Mouse (Mus musculus) ES-E14 (cell line): ENCODE results near the gene Il22ra1. TPM values are rescaled to one million over a fixed set of nuclear protein-coding genes. Genes with fewer than 3 reads are reported as not detected.

Experiments
- DNase-seq: peaks from one replicate; pipeline ENCODE4 v3.0.0-alpha.2; 2013; ENCODE audit warnings: low read depth, low spot score
- H3K27ac ChIP-seq: 2 replicates; pipeline ENCODE4 v1.5.1; 2012; ENCODE audit warnings: low read depth, mild to moderate bottlenecking, low read length, moderate library complexity, mixed read lengths; ENCODE audit not compliant: poor library complexity, insufficient read depth, severe bottlenecking
- H3K36me3 ChIP-seq: 2 replicates; pipeline ENCODE4 v1.6.1; 2012; ENCODE audit warnings: mild to moderate bottlenecking, low read length, moderate library complexity, mixed read lengths; ENCODE audit not compliant: control insufficient read depth, poor library complexity, insufficient read depth, severe bottlenecking
- H3K4me1 ChIP-seq, 2 experiments: fragments of 150-350 bp in 1 of 2; sonication (generic) in 1 of 2; 2 replicates each; pipeline ENCODE4 v1.6.1; 2012; ENCODE audit warnings: low read length in 2 of 2, mild to moderate bottlenecking in 1 of 2, mixed read lengths in 1 of 2; ENCODE audit not compliant: control insufficient read depth in 2 of 2, insufficient read depth in 2 of 2, poor library complexity in 1 of 2
- H3K4me3 ChIP-seq, 2 experiments: fragments of 150-350 bp in 1 of 2; sonication (generic) in 1 of 2; 2 replicates each; pipeline ENCODE4 v1.5.1; 2012; ENCODE audit warnings: low read length in 2 of 2, low read depth in 1 of 2, mild to moderate bottlenecking in 1 of 2, mixed read lengths in 1 of 2; ENCODE audit not compliant: insufficient read depth in 1 of 2, poor library complexity in 1 of 2, severe bottlenecking in 1 of 2
- H3K9ac ChIP-seq: 2 replicates; pipeline ENCODE4 v1.6.1; 2012; ENCODE audit warnings: low read depth, mild to moderate bottlenecking, low read length, mixed read lengths; ENCODE audit not compliant: poor library complexity, insufficient read depth, severe bottlenecking
- H3K9me3 ChIP-seq: fragments of 150-350 bp; sonication (generic); 2 replicates; pipeline ENCODE4 v1.6.1; 2012; ENCODE audit warnings: low read depth, mild to moderate bottlenecking, low read length; ENCODE audit not compliant: control insufficient read depth, insufficient read depth
- CHD2 ChIP-seq: IDR thresholded peaks from 2 replicates; pipeline ENCODE4 v1.6.1; 2014; ENCODE audit warnings: mild to moderate bottlenecking, low read depth, low read length, inconsistent platforms
- HCFC1 ChIP-seq: IDR thresholded peaks from 2 replicates; pipeline ENCODE4 v1.6.1; 2012; ENCODE audit warnings: low read length, inconsistent platforms, borderline replicate concordance; ENCODE audit not compliant: insufficient read depth
- MAFK ChIP-seq: IDR thresholded peaks from 2 replicates; pipeline ENCODE4 v1.6.1; 2014; ENCODE audit warnings: mild to moderate bottlenecking, low read depth, low read length, inconsistent platforms; ENCODE audit not compliant: insufficient read depth
- ZC3H11A ChIP-seq: IDR thresholded peaks from 2 replicates; pipeline ENCODE4 v1.6.1; 2012; ENCODE audit warnings: low read depth, mild to moderate bottlenecking, inconsistent platforms, low read length, borderline replicate concordance
- ZNF384 ChIP-seq: IDR thresholded peaks from 2 replicates; pipeline ENCODE4 v1.6.1; 2012; ENCODE audit warnings: low read depth, low read length, inconsistent platforms
- in situ Hi-C, 2 experiments: fragments of 600-800 bp; cut with MboI; formaldehyde crosslinking; loops; one replicate each; pipeline ENCODE4 v1.15.1; 2025; ENCODE audit warnings: low sequenced_read_pairs in 2 of 2, inconsistent platforms in 1 of 2; ENCODE audit not compliant: unreplicated experiment in 2 of 2
- total RNA-seq: library from RNA; depleted of rRNA; stranded (reverse); fragments of 300-350 nt; gene quantifications from 2 replicates; pipeline ENCODE4 v1.2.3, GENCODE M21; 2012

Gene Il22ra1
- total RNA-seq, 1 experiment = 0.36 TPM

DNA sequence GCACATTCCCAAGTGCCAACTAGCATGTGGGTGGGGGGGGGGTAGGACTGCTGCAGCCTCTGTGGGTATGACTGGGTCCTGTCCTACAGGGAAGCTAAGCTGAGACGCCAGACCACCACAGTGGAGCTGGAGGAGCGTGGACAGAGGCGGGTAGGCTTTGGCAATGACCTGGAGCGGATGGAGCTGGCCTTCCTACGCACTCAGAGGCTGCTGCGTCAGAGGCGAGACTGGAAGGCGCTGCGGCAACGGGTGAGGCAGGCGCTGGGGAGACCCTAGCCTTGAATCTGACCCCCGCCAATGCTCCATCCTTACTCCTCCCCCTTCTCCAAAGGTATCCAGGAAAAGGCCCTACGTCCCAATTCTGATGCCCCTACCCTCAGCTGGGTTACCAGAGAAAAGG lies 36.7 kb downstream of the Il22ra1 start:
- no peak for DNase-seq
- Histone ChIP-seq H3K9me3 (no peaks in the 10 kb centered on the region), H3K4me1 (peaks cover 12% of the 10 kb centered on the region in 2 experiments; a peak in 3 of 4 replicates), H3K9ac (no peak overlapping the region), H3K27ac (no peak overlapping the region), H3K36me3 (no peaks in the 10 kb centered on the region), H3K4me3 (no peak overlapping the region)
- in situ Hi-C loops = no loop called here
- TF ChIP-seq ZNF384 (no peak), ZC3H11A (no peak), MAFK (no peak), HCFC1 (no peak), CHD2 (no peak)

DNA sequence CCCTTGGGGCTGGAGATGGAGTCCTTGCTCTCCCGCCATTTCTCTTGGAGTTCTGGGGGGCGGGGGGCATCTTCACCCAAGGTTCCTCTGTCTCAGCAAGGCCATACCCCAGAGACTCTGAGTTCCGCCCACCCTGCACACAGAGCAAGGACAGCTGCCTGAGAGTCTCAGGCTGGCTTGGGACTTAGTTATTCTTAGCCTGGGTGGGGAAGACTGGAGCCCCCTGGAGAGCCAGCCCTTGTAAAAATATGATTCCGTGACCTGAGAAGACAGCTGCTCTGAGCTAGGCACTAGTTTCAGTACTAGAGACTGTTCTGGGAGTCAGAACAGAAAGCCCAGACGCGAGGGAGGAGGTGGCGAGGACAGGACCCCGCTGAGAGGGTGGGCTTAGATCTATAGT lies 37.7 kb downstream of the Il22ra1 start:
- no peaks in the 10 kb centered on the region for H3K9me3 ChIP-seq
- H3K27ac ChIP-seq = no peak overlapping the region
- H3K4me1 ChIP-seq = peaks cover 12 to 15% of the 10 kb centered on the region in 2 experiments; a peak in 3 of 4 replicates
- H3K4me3 ChIP-seq = no peak overlapping the region
- H3K9ac ChIP-seq = no peak overlapping the region
- H3K36me3 ChIP-seq = no peaks in the 10 kb centered on the region
- in situ Hi-C loops = no loop called here
- TF ChIP-seq ZNF384 (no peak), CHD2 (no peak), MAFK (no peak), ZC3H11A (no peak)
- no peak for DNase-seq

- Histone ChIP-seq H3K36me3 (no peaks in the 10 kb centered on the region), H3K9ac (no peak overlapping the region), H3K4me1 (peaks cover 5 to 13% of the 10 kb centered on the region in 2 experiments; a peak in 3 of 4 replicates), H3K9me3 (no peaks in the 10 kb centered on the region), H3K4me3 (no peak overlapping the region), H3K27ac (no peak overlapping the region)
- in situ Hi-C loops = no loop called here
- DNase-seq = no peak
- TF ChIP-seq MAFK (no peak), ZC3H11A (no peak), CHD2 (no peak), HCFC1 (no peak), ZNF384 (no peak)
Observed at GRCm38 (mm10) chr4:135766976-135767375, 39.0 kb downstream of the Il22ra1 start.

GRCm38 (mm10) chr4:135768572-135769526 lies 40.9 kb downstream of the Il22ra1 start:
- H3K4me1 ChIP-seq = peaks cover 0 to 13% of the 10 kb centered on the region in 2 experiments; a peak in 2 of 4 replicates
- no peak overlapping the region for H3K4me3 ChIP-seq
- H3K9me3 ChIP-seq = no peaks in the 10 kb centered on the region
- peak overlapping the region; percentile 14; the same call in 1 of the 2 replicates for H3K9ac ChIP-seq
- H3K36me3 ChIP-seq = no peaks in the 10 kb centered on the region
- TF ChIP-seq ZNF384 = no peak
- no peak for TF ChIP-seq HCFC1
- DNase-seq = peak; percentile 36
- no peak overlapping the region for H3K27ac ChIP-seq
- in situ Hi-C loops = no loop called here
